Mouse (Mus musculus) midbrain, embryonic 11.5 days (tissue): ENCODE data around the gene Lrrc39. TPM values are rescaled to one million over a fixed set of nuclear protein-coding genes. Genes with fewer than 3 reads are reported as not detected.
A peak's percentile ranks its signal among the peaks of the same experiment; 100 is the strongest.
"Not testable (repeated sequence)": the region's sequence is repeated elsewhere in the genome, so short reads cannot be mapped to it uniquely, and the experiment has no call there.

ENCODE experiments used
- ATAC-seq: fragments of 200-750 bp; cut with Nextera tagmentation; 2 replicates; pipeline ENCODE4 v1.8.0; 2017; ENCODE audit warnings: moderate TSS enrichment, moderate library complexity; ENCODE audit not compliant: low FRiP score
- DNase-seq: peaks from one replicate; pipeline ENCODE4 v3.0.0; 2015; ENCODE audit warnings: low spot score; ENCODE audit errors: missing footprints
- H3K27ac ChIP-seq: fragments of 300-500 bp; sonication (generic); 2 replicates; pipeline ENCODE4 v1.5.1; 2014; ENCODE audit warnings: low read depth, low read length
- H3K27me3 ChIP-seq: fragments of 300-500 bp; sonication (generic); 2 replicates; pipeline ENCODE4 v1.6.1; 2014; ENCODE audit warnings: mild to moderate bottlenecking, low read length, moderate library complexity, mixed read lengths; ENCODE audit not compliant: control insufficient read depth, insufficient read depth
- H3K36me3 ChIP-seq: fragments of 300-500 bp; sonication (generic); 2 replicates; pipeline ENCODE4 v1.6.1; 2014; ENCODE audit warnings: mild to moderate bottlenecking, low read length, moderate library complexity, mixed read lengths; ENCODE audit not compliant: control insufficient read depth, insufficient read depth
- H3K4me1 ChIP-seq: fragments of 300-500 bp; sonication (generic); 2 replicates; pipeline ENCODE4 v1.6.1; 2014; ENCODE audit warnings: low read length; ENCODE audit not compliant: control insufficient read depth, insufficient read depth
- H3K4me2 ChIP-seq: fragments of 300-500 bp; sonication (generic); 2 replicates; pipeline ENCODE4 v1.6.1; 2014; ENCODE audit warnings: mild to moderate bottlenecking, moderate library complexity
- H3K4me3 ChIP-seq: fragments of 300-500 bp; sonication (generic); 2 replicates; pipeline ENCODE4 v1.5.1; 2014; ENCODE audit warnings: low read depth, low read length
- H3K9ac ChIP-seq: fragments of 300-500 bp; sonication (generic); 2 replicates; pipeline ENCODE4 v1.6.1; 2014; ENCODE audit warnings: low read length
- H3K9me3 ChIP-seq: fragments of 300-500 bp; sonication (generic); 2 replicates; pipeline ENCODE4 v1.6.1; 2016; ENCODE audit warnings: low read length; ENCODE audit not compliant: control insufficient read depth
- WGBS: fragments of 180-500 bp; shearing (Covaris S2); extraction: QIAGEN DNeasy Blood & Tissue Kit; methylation state at CpG from one replicate; pipeline ENCODE4 v1.1.7; 2014; 5-methylcytosine and 5-hydroxymethylcytosine counted together
- polyA plus RNA-seq: library from polyadenylated mRNA; unstranded; fragments of >200 nt; fragmentation: Nextera tagmentation; extraction: Ambion mirVana; gene quantifications from 2 replicates; pipeline ENCODE4 v1.2.1, GENCODE M21; 2014

Lrrc39 gene
- polyA plus RNA-seq, 1 experiment from 2014 or later: 0.97 TPM

- ATAC-seq: no peak
- Histone ChIP-seq H3K27ac (no peak overlapping the region), H3K27me3 (no peaks in the 10 kb centered on the region), H3K4me2 (no peak overlapping the region), H3K4me3 (no peak overlapping the region), H3K4me1 (no peaks in the 10 kb centered on the region), H3K9ac (no peak overlapping the region), H3K36me3 (peaks cover 4% of the 10 kb centered on the region; the same call in 1 of the 2 replicates), H3K9me3 (no peaks in the 10 kb centered on the region)
- DNase-seq: no peak
- 95% methylated on average over 5 of the region's 5 CpGs for WGBS
Observed at GRCm38 (mm10) chr3:116551362-116551761, 11.4 kb upstream of the Lrrc39 start.

- H3K4me2 ChIP-seq, H3K9me3 ChIP-seq, DNase-seq, H3K27me3 ChIP-seq, H3K36me3 ChIP-seq, H3K9ac ChIP-seq, H3K27ac ChIP-seq, ATAC-seq, H3K4me3 ChIP-seq, H3K4me1 ChIP-seq: not testable (repeated sequence)
- WGBS: 97% methylated on average over 13 of the region's 14 CpGs
Observed at GRCm38 (mm10) chr3:116561315-116561714, 1.5 kb upstream of the Lrrc39 start.

- Histone ChIP-seq H3K9ac (no peak overlapping the region), H3K27ac (no peak overlapping the region), H3K9me3 (no peaks in the 10 kb centered on the region), H3K27me3 (no peaks in the 10 kb centered on the region), H3K4me2 (no peak overlapping the region), H3K4me3 (no peak overlapping the region), H3K36me3 (no peaks in the 10 kb centered on the region), H3K4me1 (no peaks in the 10 kb centered on the region)
- WGBS: 84% methylated on average over 7 of the region's 7 CpGs
- DNase-seq: no peak
- no peak for ATAC-seq
Observed at GRCm38 (mm10) chr3:116563095-116563492, 321 bp downstream of the Lrrc39 start.

- no peak overlapping the region for H3K4me2 ChIP-seq
- DNase-seq: no peak
- no peak overlapping the region for H3K27ac ChIP-seq
- no peak overlapping the region for H3K9ac ChIP-seq
- H3K9me3 ChIP-seq: no peaks in the 10 kb centered on the region
- 70% methylated on average over 2 of the region's 2 CpGs for WGBS
- no peak overlapping the region for H3K4me3 ChIP-seq
- H3K27me3 ChIP-seq: no peaks in the 10 kb centered on the region
- H3K4me1 ChIP-seq: no peaks in the 10 kb centered on the region
- no peak for ATAC-seq
- no peaks in the 10 kb centered on the region for H3K36me3 ChIP-seq
Observed at GRCm38 (mm10) chr3:116570628-116571027, 7.9 kb downstream of the Lrrc39 start.

DNA sequence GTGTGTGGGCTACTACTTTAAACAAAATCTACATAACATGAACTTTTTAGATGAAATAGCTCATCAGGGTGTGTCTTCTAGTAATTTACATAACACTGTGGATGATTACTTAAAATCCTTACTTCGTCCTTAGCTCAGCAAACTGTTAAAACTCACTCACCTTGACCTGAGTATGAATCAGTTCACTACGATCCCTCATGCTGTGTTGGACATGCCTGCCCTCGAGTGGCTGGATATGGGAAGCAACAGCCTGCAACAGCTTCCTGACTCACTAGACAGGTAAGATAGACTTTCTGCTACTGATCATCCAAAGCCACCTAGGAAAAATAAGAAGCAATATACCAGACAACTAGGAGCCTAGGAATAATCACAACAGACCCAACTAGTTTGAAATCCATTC is 14.5 kb downstream of the Lrrc39 start:
- no peak overlapping the region for H3K9ac ChIP-seq
- WGBS: 74% methylated on average over 3 of the region's 3 CpGs
- H3K27me3 ChIP-seq: no peaks in the 10 kb centered on the region
- H3K4me1 ChIP-seq: no peaks in the 10 kb centered on the region
- no peak overlapping the region for H3K27ac ChIP-seq
- DNase-seq (no peak), ATAC-seq (no peak)
- H3K36me3 ChIP-seq: peaks cover 3% of the 10 kb centered on the region; the same call in 1 of the 2 replicates
- H3K4me2 ChIP-seq: no peak overlapping the region
- no peak overlapping the region for H3K4me3 ChIP-seq
- H3K9me3 ChIP-seq: no peaks in the 10 kb centered on the region

DNA sequence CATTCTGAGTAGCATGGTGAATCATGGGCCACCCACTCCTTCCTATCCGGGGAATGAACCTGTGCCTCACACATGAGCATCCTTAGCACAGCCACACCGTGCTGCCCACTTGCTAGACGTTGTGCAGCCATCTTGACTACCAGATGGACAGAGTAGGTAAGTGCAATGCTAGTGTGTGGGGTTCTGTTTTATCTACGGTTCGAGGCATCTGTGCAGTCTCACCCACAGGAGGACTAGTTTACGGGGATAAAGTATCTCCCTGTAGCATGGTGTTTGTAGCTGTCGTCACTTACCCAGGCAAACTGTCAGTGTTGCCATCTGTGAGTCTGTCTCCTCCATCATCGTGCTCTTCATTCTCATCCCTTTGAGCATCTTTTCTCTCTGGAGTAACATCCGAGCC is 19.4 kb downstream of the Lrrc39 start:
- ATAC-seq: no peak
- no peak overlapping the region for H3K4me2 ChIP-seq
- H3K27ac ChIP-seq: no peak overlapping the region
- H3K36me3 ChIP-seq: peaks cover 16% of the 10 kb centered on the region
- no peak overlapping the region for H3K9ac ChIP-seq
- H3K27me3 ChIP-seq: no peaks in the 10 kb centered on the region
- H3K9me3 ChIP-seq: no peaks in the 10 kb centered on the region
- H3K4me3 ChIP-seq: no peak overlapping the region
- DNase-seq: no peak
- WGBS: 98% methylated on average over 9 of the region's 9 CpGs
- H3K4me1 ChIP-seq: no peaks in the 10 kb centered on the region

- DNase-seq (no peak), ATAC-seq (peak; percentile 82)
- WGBS: 2% methylated on average over 22 of the region's 22 CpGs
- peak overlapping the region; percentile 82 for H3K9ac ChIP-seq
- H3K4me2 ChIP-seq: peak overlapping the region; percentile 43
- H3K36me3 ChIP-seq: peaks cover 12% of the 10 kb centered on the region
- peak overlapping the region; percentile 59 for H3K4me3 ChIP-seq
- peak overlapping the region; percentile 69; the same call in 1 of the 2 replicates for H3K27ac ChIP-seq
- H3K9me3 ChIP-seq: no peaks in the 10 kb centered on the region
- H3K27me3 ChIP-seq: no peaks in the 10 kb centered on the region
- peaks cover 3% of the 10 kb centered on the region for H3K4me1 ChIP-seq
Observed at GRCm38 (mm10) chr3:116594076-116594727, 31.4 kb downstream of the Lrrc39 start.

- under 1% methylated on average over 65 of the region's 65 CpGs for WGBS
Observed at GRCm38 (mm10) chr3:116594728-116595602, 32.2 kb downstream of the Lrrc39 start, which contains the start of gene Sass6. Gene Sass6 (plus strand): TSS chr3:116594982.

DNA sequence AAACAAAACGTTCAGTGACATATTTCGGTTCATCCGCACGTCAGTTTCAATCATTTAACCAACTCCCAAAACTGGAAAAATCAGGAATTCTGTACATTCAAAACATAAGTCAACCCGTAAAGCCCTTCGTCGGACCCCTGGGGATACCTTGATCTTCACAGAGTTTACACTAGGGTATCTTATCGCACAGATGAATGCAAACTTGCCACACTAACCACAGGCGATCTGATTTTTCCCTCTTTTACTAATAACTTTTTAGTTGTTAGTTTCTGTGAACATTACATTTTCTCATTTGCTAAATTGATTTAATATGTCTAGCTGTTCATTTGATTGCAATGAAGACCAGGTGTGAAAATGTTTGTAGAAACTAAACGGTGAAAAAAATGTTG is 32.8 kb downstream of the Lrrc39 start:
- DNase-seq (no peak), ATAC-seq (no peak)
- 11% methylated on average over 10 of the region's 10 CpGs for WGBS
- H3K36me3 ChIP-seq: peaks cover 5% of the 10 kb centered on the region
- peak overlapping the region; percentile 64 for H3K4me2 ChIP-seq
- H3K4me1 ChIP-seq: peaks cover 3% of the 10 kb centered on the region
- peak overlapping the region; percentile 82 for H3K9ac ChIP-seq
- H3K9me3 ChIP-seq: no peaks in the 10 kb centered on the region
- H3K27ac ChIP-seq: no peak overlapping the region
- H3K4me3 ChIP-seq: peak overlapping the region; percentile 59
- no peaks in the 10 kb centered on the region for H3K27me3 ChIP-seq

More at GRCm38 (mm10) chr3:116594728-116595602, 32.2 kb downstream of the Lrrc39 start, which contains the start of gene Sass6:
- peak; percentile 98 for ATAC-seq
- peaks cover 3% of the 10 kb centered on the region for H3K4me1 ChIP-seq
- peak within 1 kb of the TSS; percentile 82 for H3K9ac ChIP-seq
- peak within 1 kb of the TSS; percentile 59 for H3K4me3 ChIP-seq
- H3K9me3 ChIP-seq: no peaks in the 10 kb centered on the region
- no peaks in the 10 kb centered on the region for H3K27me3 ChIP-seq
- peaks cover 5% of the 10 kb centered on the region for H3K36me3 ChIP-seq
- peak; percentile 100 for DNase-seq
- peak within 1 kb of the TSS; percentile 69; the same call in 1 of the 2 replicates for H3K27ac ChIP-seq
- peak within 1 kb of the TSS; percentile 64 for H3K4me2 ChIP-seq
